Mouse (Mus musculus): ENCODE results near the gene Lima1. TPM values are rescaled to one million over a fixed set of nuclear protein-coding genes. Genes with fewer than 3 reads are reported as not detected.
A peak's percentile ranks its signal among the peaks of the same experiment; 100 is the strongest.

Lima1 gene
- polyA plus RNA-seq, 1 experiment from 2014 or later = 20.6 TPM

GRCm38 (mm10) chr15:99812097-99812496, 63.2 kb downstream of the Lima1 start:
- WGBS = 78% methylated on average over 7 of the region's 7 CpGs

GRCm38 (mm10) chr15:99807776-99808735, 67.2 kb downstream of the Lima1 start:
- H3K27me3 ChIP-seq = no peaks in the 10 kb centered on the region
- no peaks in the 10 kb centered on the region for H3K9me3 ChIP-seq
- H3K4me1 ChIP-seq (replicated peaks) = peaks cover 34% of the 10 kb centered on the region
- H3K27ac ChIP-seq = peak overlapping the region; percentile 90
- peak overlapping the region; percentile 44 for H3K9ac ChIP-seq
- 28% methylated on average over 21 of the region's 21 CpGs for WGBS
- peaks cover 7% of the 10 kb centered on the region; the same call in 1 of the 2 replicates for H3K36me3 ChIP-seq
- peak; percentile 78; the same call in 1 of the 2 replicates for ATAC-seq (ENCODE audit: low FRiP score)
- peak overlapping the region; percentile 32 for H3K4me2 ChIP-seq
- H3K4me3 ChIP-seq = no peak overlapping the region

More at GRCm38 (mm10) chr15:99812097-99812496, 63.2 kb downstream of the Lima1 start:
- no peak for ATAC-seq (ENCODE audit: low FRiP score)
- Histone ChIP-seq H3K4me3 (no peak overlapping the region), H3K9me3 (no peaks in the 10 kb centered on the region), H3K9ac (no peak overlapping the region), H3K27ac (no peak overlapping the region), H3K27me3 (no peaks in the 10 kb centered on the region), H3K36me3 (peaks cover 10% of the 10 kb centered on the region), H3K4me1 (replicated peaks) (peaks cover 17% of the 10 kb centered on the region), H3K4me2 (no peak overlapping the region)

GRCm38 (mm10) chr15:99806171-99806570, 69.1 kb downstream of the Lima1 start:
- H3K9me3 ChIP-seq = no peaks in the 10 kb centered on the region
- H3K27ac ChIP-seq = 0 out of 2 replicates have a peak overlapping the region, but pooled peaks have one; percentile 40
- H3K4me1 ChIP-seq (replicated peaks) = peaks cover 46% of the 10 kb centered on the region
- no peak overlapping the region for H3K4me3 ChIP-seq
- WGBS = 16% methylated on average over 7 of the region's 7 CpGs
- peaks cover 7% of the 10 kb centered on the region; the same call in 1 of the 2 replicates for H3K36me3 ChIP-seq
- H3K27me3 ChIP-seq = no peaks in the 10 kb centered on the region
- ATAC-seq (ENCODE audit: low FRiP score) = no peak
- H3K4me2 ChIP-seq = no peak overlapping the region
- no peak overlapping the region for H3K9ac ChIP-seq

GRCm38 (mm10) chr15:99805673-99806072, 69.6 kb downstream of the Lima1 start:
- Histone ChIP-seq H3K27me3 (no peaks in the 10 kb centered on the region), H3K4me1 (replicated peaks) (peaks cover 46% of the 10 kb centered on the region), H3K4me2 (no peak overlapping the region), H3K4me3 (no peak overlapping the region), H3K36me3 (peaks cover 7% of the 10 kb centered on the region; the same call in 1 of the 2 replicates), H3K27ac (no peak overlapping the region), H3K9me3 (no peaks in the 10 kb centered on the region), H3K9ac (no peak overlapping the region)
- no peak for ATAC-seq (ENCODE audit: low FRiP score)
- WGBS = 90% methylated on average over 4 of the region's 4 CpGs

- H3K4me3 ChIP-seq = no peak overlapping the region
These were observed 72.0 kb downstream of the Lima1 start for GRCm38 (mm10) chr15:99803186-99803644.

GRCm38 (mm10) chr15:99801885-99802572, 73.2 kb downstream of the Lima1 start:
- no peaks in the 10 kb centered on the region for H3K9me3 ChIP-seq
- peaks cover 7% of the 10 kb centered on the region; the same call in 1 of the 2 replicates for H3K36me3 ChIP-seq
- ATAC-seq (ENCODE audit: low FRiP score) = no peak
- H3K27ac ChIP-seq = no peak overlapping the region
- no peak overlapping the region for H3K4me2 ChIP-seq
- H3K9ac ChIP-seq = no peak overlapping the region; the same call in 1 of the 2 replicates
- H3K4me3 ChIP-seq = no peak overlapping the region
- H3K4me1 ChIP-seq (replicated peaks) = peaks cover 34% of the 10 kb centered on the region
- 36% methylated on average over 24 of the region's 24 CpGs for WGBS
- H3K27me3 ChIP-seq = no peaks in the 10 kb centered on the region

More at GRCm38 (mm10) chr15:99803186-99803644, 72.0 kb downstream of the Lima1 start:
- peaks cover 42% of the 10 kb centered on the region for H3K4me1 ChIP-seq (replicated peaks)
- peaks cover 7% of the 10 kb centered on the region; the same call in 1 of the 2 replicates for H3K36me3 ChIP-seq
- ATAC-seq (ENCODE audit: low FRiP score) = no peak
- H3K4me2 ChIP-seq = no peak overlapping the region
- WGBS = 32% methylated on average over 6 of the region's 6 CpGs
- no peak overlapping the region for H3K9ac ChIP-seq
- H3K27ac ChIP-seq = peak overlapping the region; percentile 49; the same call in 1 of the 2 replicates
- H3K27me3 ChIP-seq = no peaks in the 10 kb centered on the region
- H3K9me3 ChIP-seq = no peaks in the 10 kb centered on the region

- 70% methylated on average over 6 of the region's 6 CpGs for WGBS
- H3K36me3 ChIP-seq = no peaks in the 10 kb centered on the region; the same call in 1 of the 2 replicates
- peaks cover 33% of the 10 kb centered on the region for H3K4me1 ChIP-seq (replicated peaks)
- no peaks in the 10 kb centered on the region for H3K27me3 ChIP-seq
- no peak overlapping the region for H3K4me3 ChIP-seq
- H3K4me2 ChIP-seq = no peak overlapping the region
- H3K27ac ChIP-seq = peak overlapping the region; percentile 27; the same call in 1 of the 2 replicates
- no peaks in the 10 kb centered on the region for H3K9me3 ChIP-seq
- H3K9ac ChIP-seq = no peak overlapping the region
- ATAC-seq (ENCODE audit: low FRiP score) = no peak
These were observed 75.5 kb downstream of the Lima1 start for GRCm38 (mm10) chr15:99799706-99800105.

GRCm38 (mm10) chr15:99797898-99798297, 77.4 kb downstream of the Lima1 start:
- WGBS = 82% methylated on average over 5 of the region's 5 CpGs
- H3K27ac ChIP-seq = peak overlapping the region; percentile 64

GRCm38 (mm10) chr15:99796735-99797134, 78.5 kb downstream of the Lima1 start:
- WGBS = 69% methylated on average over 9 of the region's 9 CpGs
- Histone ChIP-seq H3K4me3 (no peak overlapping the region), H3K9ac (no peak overlapping the region), H3K9me3 (no peaks in the 10 kb centered on the region), H3K27ac (peak overlapping the region; percentile 78), H3K36me3 (peaks cover 18% of the 10 kb centered on the region), H3K4me1 (replicated peaks) (peaks cover 13% of the 10 kb centered on the region), H3K4me2 (no peak overlapping the region), H3K27me3 (no peaks in the 10 kb centered on the region)
- no peak for ATAC-seq (ENCODE audit: low FRiP score)

More at GRCm38 (mm10) chr15:99797898-99798297, 77.4 kb downstream of the Lima1 start:
- H3K36me3 ChIP-seq = peaks cover 7% of the 10 kb centered on the region; the same call in 1 of the 2 replicates
- no peak overlapping the region for H3K4me2 ChIP-seq
- H3K4me3 ChIP-seq = no peak overlapping the region
- H3K27me3 ChIP-seq = no peaks in the 10 kb centered on the region
- H3K4me1 ChIP-seq (replicated peaks) = peaks cover 22% of the 10 kb centered on the region
- ATAC-seq (ENCODE audit: low FRiP score) = no peak
- no peaks in the 10 kb centered on the region for H3K9me3 ChIP-seq
- H3K9ac ChIP-seq = no peak overlapping the region

- Histone ChIP-seq H3K4me3 (no peak overlapping the region), H3K27ac (peak overlapping the region; percentile 78), H3K36me3 (peaks cover 20% of the 10 kb centered on the region), H3K4me1 (replicated peaks) (peaks cover 12% of the 10 kb centered on the region), H3K9ac (no peak overlapping the region), H3K27me3 (no peaks in the 10 kb centered on the region), H3K4me2 (no peak overlapping the region), H3K9me3 (no peaks in the 10 kb centered on the region)
- 92% methylated on average over 3 of the region's 3 CpGs for WGBS
- ATAC-seq (ENCODE audit: low FRiP score) = no peak
These were observed 79.2 kb downstream of the Lima1 start for GRCm38 (mm10) chr15:99796066-99796465.

GRCm38 (mm10) chr15:99792221-99792815, 82.9 kb downstream of the Lima1 start:
- WGBS = 94% methylated on average over 16 of the region's 16 CpGs
- peaks cover 16% of the 10 kb centered on the region for H3K4me1 ChIP-seq (replicated peaks)
- H3K36me3 ChIP-seq = peaks cover 20% of the 10 kb centered on the region
- no peak overlapping the region for H3K4me2 ChIP-seq
- H3K4me3 ChIP-seq = no peak overlapping the region
- ATAC-seq (ENCODE audit: low FRiP score) = no peak
- H3K27me3 ChIP-seq = no peaks in the 10 kb centered on the region
- no peak overlapping the region for H3K27ac ChIP-seq
- no peak overlapping the region for H3K9ac ChIP-seq
- no peaks in the 10 kb centered on the region for H3K9me3 ChIP-seq
